24 mouse cellular contexts compared by ENCODE assay signal in the genomic region with DNA sequence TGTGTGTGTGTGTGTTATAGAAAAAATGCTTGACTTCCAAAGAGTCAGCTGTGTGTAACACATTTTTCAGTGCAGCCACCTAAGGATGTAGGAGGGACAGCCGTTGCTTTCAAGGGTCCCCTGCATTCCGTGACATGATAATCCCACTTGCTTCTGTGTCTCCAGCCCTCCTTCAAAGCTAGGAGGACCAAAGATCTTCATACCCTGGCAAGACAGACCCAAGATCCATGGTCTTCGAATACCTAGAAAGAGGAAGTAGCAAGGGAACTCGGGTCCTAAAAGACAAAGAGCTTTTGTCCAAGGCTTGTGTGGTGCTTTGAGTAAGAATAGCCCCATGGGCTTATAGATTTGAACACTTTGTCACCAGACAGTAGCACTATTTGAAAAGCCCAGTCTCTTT. TPM values are rescaled to one million over a fixed set of nuclear protein-coding genes. Genes with fewer than 3 reads are reported as not detected.
DNase-seq lines count a peak whose midpoint lies in the region; ATAC-seq and TF ChIP-seq lines count a peak whose summit lies in the region.
"Had no signal": no experiment of that assay in that cellular context is flagged by ENCODE, and none has a peak within 500 bp of the region (broad histone marks: within the 10 kb centered on the region; RNA-seq: fewer than 3 reads in every experiment).

No protein-coding gene starts in this region.

- H3K4me1 ChIP-seq in heart, embryonic 10.5 days = peaks cover 9% of the 10 kb centered on the region
- peaks cover 3% of the 10 kb centered on the region; the same call in 1 of the 2 replicates for H3K4me1 ChIP-seq in kidney, postnatal 0 days (replicated peaks; ENCODE audit: insufficient read depth, low read length)
- H3K4me1 ChIP-seq in stomach, embryonic 16.5 days (ENCODE audit: control insufficient read depth, insufficient read depth, low read length) = peaks cover 6% of the 10 kb centered on the region; the same call in 1 of the 2 replicates

- H3K4me2 ChIP-seq in kidney, postnatal 0 days (ENCODE audit: low read length) = no peak overlapping the region
- no peak overlapping the region for H3K4me2 ChIP-seq in stomach, embryonic 16.5 days (ENCODE audit: low read depth, low read length)
- H3K4me2 ChIP-seq: embryonic facial prominence, embryonic 15.5 days; forebrain, embryonic 13.5 days; heart, embryonic 13.5 days; hindbrain, embryonic 14.5 days; midbrain, embryonic 11.5 days; stomach, embryonic 15.5 days had no signal

- intact Hi-C loops in left cerebral cortex, postnatal 4 days (cut with DNase I) = no loop called here

- H3K27me3 ChIP-seq in heart, embryonic 10.5 days (ENCODE audit: insufficient read depth, poor library complexity, severe bottlenecking) = peaks cover 15% of the 10 kb centered on the region; the same call in 1 of the 2 replicates
- no peaks in the 10 kb centered on the region for H3K27me3 ChIP-seq in kidney, postnatal 0 days (ENCODE audit: insufficient read depth, low read length)
- no peaks in the 10 kb centered on the region for H3K27me3 ChIP-seq in stomach, embryonic 16.5 days (ENCODE audit: control insufficient read depth, insufficient read depth, low read length)
- H3K27me3 ChIP-seq: stomach, embryonic 15.5 days had no signal

- no peaks in the 10 kb centered on the region for H3K9me3 ChIP-seq in heart, embryonic 10.5 days
- no peaks in the 10 kb centered on the region for H3K9me3 ChIP-seq in kidney, postnatal 0 days (replicated peaks; ENCODE audit: low read length)
- H3K9me3 ChIP-seq in stomach, embryonic 16.5 days (replicated peaks; ENCODE audit: control insufficient read depth, low read length) = no peaks in the 10 kb centered on the region
- H3K9me3 ChIP-seq: embryonic facial prominence, embryonic 10.5 days; embryonic facial prominence, embryonic 15.5 days; forebrain, embryonic 13.5 days; heart, embryonic 13.5 days; stomach, embryonic 15.5 days had no signal

- no peak for TF ChIP-seq CTCF in kidney, postnatal 0 days (IDR thresholded peaks at IDR 0.05; ENCODE audit: low read depth)

- H3K27ac ChIP-seq in heart, embryonic 10.5 days = no peak overlapping the region
- 0 out of 2 replicates have a peak overlapping the region, but pooled peaks have one; percentile 47 for H3K27ac ChIP-seq in kidney, postnatal 0 days
- peak overlapping the region; percentile 16; the same call in 1 of the 2 replicates for H3K27ac ChIP-seq in stomach, embryonic 16.5 days (ENCODE audit: low read length)
- H3K27ac ChIP-seq: embryonic facial prominence, embryonic 10.5 days; embryonic facial prominence, embryonic 15.5 days; forebrain, embryonic 13.5 days; hindbrain, embryonic 14.5 days; liver, embryonic 14.5 days had no signal

- WGBS in heart, embryonic 10.5 days = 66% methylated on average over 4 of the region's 4 CpGs
- 67% methylated on average over 4 of the region's 4 CpGs for WGBS in kidney, postnatal 0 days
- 64% methylated on average over 4 of the region's 4 CpGs for WGBS in stomach, embryonic 16.5 days

- H3K4me3 ChIP-seq in heart, embryonic 10.5 days = no peak overlapping the region
- H3K4me3 ChIP-seq in kidney, postnatal 0 days (replicated peaks; ENCODE audit: low read depth, low read length) = no peak overlapping the region
- no peak overlapping the region for H3K4me3 ChIP-seq in stomach, embryonic 16.5 days (replicated peaks; ENCODE audit: low read length)
- H3K4me3 ChIP-seq: embryonic facial prominence, embryonic 10.5 days; embryonic facial prominence, embryonic 15.5 days; forebrain, embryonic 13.5 days; heart, embryonic 13.5 days; stomach, embryonic 15.5 days had no signal

- ATAC-seq in kidney, postnatal 0 days (replicated peaks; ENCODE audit: low FRiP score, low read depth) = no peak
- no peak for ATAC-seq in stomach, embryonic 16.5 days (ENCODE audit: insufficient read depth, low FRiP score)
- ATAC-seq: forebrain, embryonic 13.5 days; intestine, postnatal 0 days; midbrain, embryonic 16.5 days had no signal

- peak; percentile 58 for DNase-seq in heart, embryonic 10.5 days (ENCODE audit: low spot score)
- DNase-seq in heart, adult 18-20 months = no peak
- DNase-seq in kidney, postnatal 0 days (ENCODE audit: low spot score) = no peak
- no peak for DNase-seq in kidney, adult 8-10 months
- peak; percentile 28 for DNase-seq in A20 (ENCODE audit: low read depth, low spot score)
- DNase-seq in left cerebral cortex, postnatal 4 days = no peak
- DNase-seq: gastrocnemius, postnatal 10 days; layer of hippocampus, adult 9-11 months; liver; lung, postnatal 14 days; right cerebral cortex, postnatal 25 days; thymus, adult 18-20 months; thymus, postnatal 25 days had no signal

- no peaks in the 10 kb centered on the region for H3K36me3 ChIP-seq in heart, embryonic 10.5 days
- no peaks in the 10 kb centered on the region for H3K36me3 ChIP-seq in kidney, postnatal 0 days (ENCODE audit: insufficient read depth, low read length)
- H3K36me3 ChIP-seq in stomach, embryonic 16.5 days (ENCODE audit: control insufficient read depth, insufficient read depth, low read length) = no peaks in the 10 kb centered on the region
- H3K36me3 ChIP-seq: embryonic facial prominence, embryonic 10.5 days; embryonic facial prominence, embryonic 15.5 days; heart, embryonic 13.5 days; stomach, embryonic 15.5 days had no signal

- no peak overlapping the region for H3K9ac ChIP-seq in kidney, postnatal 0 days (ENCODE audit: low read depth, low read length)
- no peak overlapping the region for H3K9ac ChIP-seq in stomach, embryonic 16.5 days (ENCODE audit: low read length)
- H3K9ac ChIP-seq: embryonic facial prominence, embryonic 15.5 days; forebrain, embryonic 13.5 days; heart, embryonic 13.5 days; hindbrain, embryonic 14.5 days; liver, embryonic 14.5 days; stomach, embryonic 15.5 days had no signal

RNA-seq across cellular contexts. Expression of a gene that starts 4.1 kb away (rescaled TPM):
- 1.1 and 2.4 TPM in 2 replicates for polyA plus RNA-seq in heart, embryonic 10.5 days (2016; fragmentation: Nextera tagmentation; extraction: Ambion mirVana)
- 1 to 10 TPM; 6.5 to 8.8 TPM for total RNA-seq in heart, adult 18-20 months (2021)
- 6.8 and 7.2 TPM in 2 replicates for polyA plus RNA-seq in kidney, postnatal 0 days (2015; fragmentation: Nextera tagmentation; extraction: Ambion mirVana)
- 4.1 and 5.0 TPM in 2 replicates for polyA plus RNA-seq in stomach, embryonic 16.5 days (2015; fragmentation: Nextera tagmentation; extraction: Ambion mirVana)
- 10 to 100 TPM; 50.8 to 51.2 TPM for total RNA-seq in left cerebral cortex, postnatal 4 days (2021)

Comparison
In these comparisons a context has a peak if more than half of its experiments do, and no peak if none do; other contexts are left out.
1. DNase-seq: peak in heart, embryonic 10.5 days (single experiment) and A20 (single experiment); none in heart, adult 18-20 months (0 of 2), kidney, postnatal 0 days (single experiment), kidney, adult 8-10 months (0 of 2) and left cerebral cortex, postnatal 4 days (single experiment).